Mouse (Mus musculus): ENCODE data around the gene Tmprss13. TPM values are rescaled to one million over a fixed set of nuclear protein-coding genes. Genes with fewer than 3 reads are reported as not detected.
A peak's percentile ranks its signal among the peaks of the same experiment; 100 is the strongest.

Tmprss13 gene
- total RNA-seq, 1 experiment from 2014 or later, result not detected

GRCm38 (mm10) chr9:45376427-45376826 lies 57.5 kb downstream of the Tmprss13 start:
- no peak for ATAC-seq (replicated peaks; ENCODE audit: low read depth, poor library complexity, severe bottlenecking)

GRCm38 (mm10) chr9:45376883-45377282 lies 58.0 kb downstream of the Tmprss13 start:
- ATAC-seq (replicated peaks; ENCODE audit: low read depth, poor library complexity, severe bottlenecking), result no peak

- ATAC-seq (replicated peaks; ENCODE audit: low read depth, poor library complexity, severe bottlenecking), result no peak
Observed at GRCm38 (mm10) chr9:45380411-45381251, 61.7 kb downstream of the Tmprss13 start.

- no peak for ATAC-seq (replicated peaks; ENCODE audit: low read depth, poor library complexity, severe bottlenecking)
Observed at GRCm38 (mm10) chr9:45382336-45382735, 63.4 kb downstream of the Tmprss13 start.

- ATAC-seq (replicated peaks; ENCODE audit: low read depth, poor library complexity, severe bottlenecking), result no peak
Observed at GRCm38 (mm10) chr9:45382834-45383233, 63.9 kb downstream of the Tmprss13 start.

- no peak for ATAC-seq (replicated peaks; ENCODE audit: low read depth, poor library complexity, severe bottlenecking)
Observed at GRCm38 (mm10) chr9:45383883-45384282, 65.0 kb downstream of the Tmprss13 start.

GRCm38 (mm10) chr9:45386698-45387097 lies 67.8 kb downstream of the Tmprss13 start:
- peak; percentile 59 for ATAC-seq (replicated peaks; ENCODE audit: low read depth, poor library complexity, severe bottlenecking)

GRCm38 (mm10) chr9:45388385-45388994 lies 69.6 kb downstream of the Tmprss13 start:
- ATAC-seq (replicated peaks; ENCODE audit: low read depth, poor library complexity, severe bottlenecking), result peak; percentile 90

- no peak for ATAC-seq (replicated peaks; ENCODE audit: low read depth, poor library complexity, severe bottlenecking)
Observed at GRCm38 (mm10) chr9:45389596-45389995, 70.7 kb downstream of the Tmprss13 start.

GRCm38 (mm10) chr9:45391299-45391698 lies 72.4 kb downstream of the Tmprss13 start:
- ATAC-seq (replicated peaks; ENCODE audit: low read depth, poor library complexity, severe bottlenecking), result no peak

GRCm38 (mm10) chr9:45395218-45395617 lies 76.3 kb downstream of the Tmprss13 start:
- ATAC-seq (replicated peaks; ENCODE audit: low read depth, poor library complexity, severe bottlenecking), result no peak

- ATAC-seq (replicated peaks; ENCODE audit: low read depth, poor library complexity, severe bottlenecking), result no peak
Observed at GRCm38 (mm10) chr9:45395796-45396195, 76.9 kb downstream of the Tmprss13 start.

Other genes starting within 250 kb of the Tmprss13 start
- gene Jaml, start 239.9 kb upstream of the Tmprss13 start, total RNA-seq (2017), result 1.6 and 6.1 TPM in 2 replicates
- not detected in 2 replicates for gene Scn2b, start 201.3 kb upstream of the Tmprss13 start, total RNA-seq (2017)
- gene Scn4b, start 180.7 kb upstream of the Tmprss13 start, total RNA-seq (2017), result not detected in 2 replicates
- gene BC049352, start 137.1 kb upstream of the Tmprss13 start, total RNA-seq (2017), result not detected in 2 replicates
- 0.19 TPM in 1 of 2 replicates, not detected in the other for gene Tmprss4, start 115.0 kb upstream of the Tmprss13 start, total RNA-seq (2017)
- 3.5 and 8.2 TPM in 2 replicates for gene Il10ra, start 50.0 kb upstream of the Tmprss13 start, total RNA-seq (2017)
- not detected in 2 replicates for gene Fxyd6, start 51.1 kb downstream of the Tmprss13 start, total RNA-seq (2017)
- gene Fxyd2, start 80.6 kb downstream of the Tmprss13 start, total RNA-seq (2017), result 1.4 TPM in 1 of 2 replicates, not detected in the other
- gene Dscaml1, start 107.5 kb downstream of the Tmprss13 start, total RNA-seq (2017), result not detected in 2 replicates

All from common myeloid progenitor, adult 5-6 weeks (primary cell).